Comparison of ENCODE assay signal across 8 mouse cellular contexts in genomic region chr1:105993196-105993595, GRCm38 (mm10). TPM values are rescaled to one million over a fixed set of nuclear protein-coding genes. Genes with fewer than 3 reads are reported as not detected.
DNase-seq lines count a peak whose midpoint lies in the region; ATAC-seq and TF ChIP-seq lines count a peak whose summit lies in the region.

No protein-coding gene starts in this region.

- no peaks in the 10 kb centered on the region for H3K9me3 ChIP-seq in megakaryocyte, embryonic 14.5 days
- no peaks in the 10 kb centered on the region for H3K9me3 ChIP-seq in forebrain, postnatal 0 days (ENCODE audit: low read length)
- no peaks in the 10 kb centered on the region for H3K9me3 ChIP-seq in stomach, embryonic 14.5 days (ENCODE audit: control insufficient read depth, low read depth, low read length)

- H3K4me1 ChIP-seq in megakaryocyte, embryonic 14.5 days, result peaks cover 57% of the 10 kb centered on the region
- peaks cover 9% of the 10 kb centered on the region for H3K4me1 ChIP-seq in brown adipose tissue, adult 24 weeks (ENCODE audit: control insufficient read depth, insufficient read depth, insufficient read length, low read length)
- peaks cover 10% of the 10 kb centered on the region for H3K4me1 ChIP-seq in forebrain, postnatal 0 days (ENCODE audit: insufficient read depth)
- peaks cover 13% of the 10 kb centered on the region for H3K4me1 ChIP-seq in lung, adult 2 months (ENCODE audit: control insufficient read depth, insufficient read depth, low read length)
- peaks cover 21% of the 10 kb centered on the region; the same call in 1 of the 2 replicates for H3K4me1 ChIP-seq in stomach, embryonic 14.5 days (ENCODE audit: control insufficient read depth, insufficient read depth, low read length)

- peak; percentile 13 for DNase-seq in forebrain, postnatal 0 days
- DNase-seq in kidney, adult 11 months, result peak; percentile 56
- DNase-seq in lung, adult 2 months, result peak; percentile 33
- no peak for DNase-seq in thymus, postnatal 14 days

- no peaks in the 10 kb centered on the region for H3K27me3 ChIP-seq in megakaryocyte, embryonic 14.5 days (replicated peaks)
- H3K27me3 ChIP-seq in forebrain, postnatal 0 days (ENCODE audit: insufficient read depth, low read length), result no peaks in the 10 kb centered on the region
- no peaks in the 10 kb centered on the region for H3K27me3 ChIP-seq in stomach, embryonic 14.5 days (ENCODE audit: control insufficient read depth, insufficient read depth, low read length)

- WGBS in forebrain, postnatal 0 days, result 2% methylated on average over 7 of the region's 7 CpGs
- 5% methylated on average over 7 of the region's 7 CpGs for WGBS in lung, adult 2 months
- WGBS in stomach, embryonic 14.5 days, result 9% methylated on average over 7 of the region's 7 CpGs

- no peak for TF ChIP-seq POLR2A in lung, adult 2 months (IDR thresholded peaks at IDR 0.05; ENCODE audit: borderline replicate concordance, extremely low read depth, low read depth, low read length)

- H3K9ac ChIP-seq in forebrain, postnatal 0 days, result peak overlapping the region; percentile 64; the same call in 1 of the 2 replicates
- peak overlapping the region; percentile 52 for H3K9ac ChIP-seq in stomach, embryonic 14.5 days (replicated peaks; ENCODE audit: low read depth, low read length)

- ATAC-seq in megakaryocyte, adult 5-6 weeks (ENCODE audit: poor library complexity, severe bottlenecking), result no peak
- ATAC-seq in forebrain, postnatal 0 days, result no peak
- no peak for ATAC-seq in stomach, embryonic 14.5 days (ENCODE audit: insufficient number of reproducible peaks, insufficient read depth, low FRiP score, low read depth)

- TF ChIP-seq CTCF in forebrain, postnatal 0 days (IDR thresholded peaks at IDR 0.05; ENCODE audit: low read depth), result no peak
- TF ChIP-seq CTCF in lung, adult 2 months (IDR thresholded peaks at IDR 0.05; ENCODE audit: insufficient read depth, low read length), result no peak

- H3K36me3 ChIP-seq in megakaryocyte, embryonic 14.5 days (replicated peaks; ENCODE audit: low read length), result peaks cover 4% of the 10 kb centered on the region
- no peaks in the 10 kb centered on the region for H3K36me3 ChIP-seq in forebrain, postnatal 0 days (ENCODE audit: insufficient read depth)
- H3K36me3 ChIP-seq in stomach, embryonic 14.5 days (ENCODE audit: control insufficient read depth, insufficient read depth, low read length), result no peaks in the 10 kb centered on the region

- peak overlapping the region; percentile 65 for H3K27ac ChIP-seq in brown adipose tissue, adult 24 weeks (replicated peaks; ENCODE audit: low read depth, low read length)
- H3K27ac ChIP-seq in forebrain, postnatal 0 days (ENCODE audit: low read depth, low read length), result no peak overlapping the region
- peak overlapping the region; percentile 18; the same call in 1 of the 2 replicates for H3K27ac ChIP-seq in stomach, embryonic 14.5 days (ENCODE audit: low read length)

- peak overlapping the region; percentile 97 for H3K4me2 ChIP-seq in forebrain, postnatal 0 days (ENCODE audit: low read depth)
- peak overlapping the region; percentile 95 for H3K4me2 ChIP-seq in stomach, embryonic 14.5 days (replicated peaks; ENCODE audit: low read depth, low read length)

- peak overlapping the region; percentile 99 for H3K4me3 ChIP-seq in megakaryocyte, embryonic 14.5 days (replicated peaks)
- H3K4me3 ChIP-seq in brown adipose tissue, adult 24 weeks (ENCODE audit: insufficient read depth, low read depth, low read length), result peak overlapping the region; percentile 94
- H3K4me3 ChIP-seq in forebrain, postnatal 0 days (ENCODE audit: low read depth, low read length), result peak overlapping the region; percentile 83
- peak overlapping the region; percentile 90 for H3K4me3 ChIP-seq in lung, adult 2 months (replicated peaks; ENCODE audit: extremely low read depth, low read depth, low read length)
- H3K4me3 ChIP-seq in stomach, embryonic 14.5 days (ENCODE audit: low read depth, low read length), result peak overlapping the region; percentile 68

RNA-seq across cellular contexts. Expression of gene Zcchc2, which starts 3.0 kb away (rescaled TPM):
- 3.8 and 5.2 TPM in 2 replicates for polyA plus RNA-seq in megakaryocyte, embryonic 14.5 days (2012; ENCODE audit: insufficient read depth, low replicate concordance)
- 24.7 and 25.8 TPM in 2 replicates for total RNA-seq in megakaryocyte, adult 5-6 weeks (2015)
- total RNA-seq in megakaryocyte, adult 5-6 weeks (2017), result 19.1 TPM in 2 replicates
- polyA plus RNA-seq in brown adipose tissue, adult 24 weeks (2012; ENCODE audit: insufficient read depth, insufficient read length, missing spikeins), result 10.2 and 12.1 TPM in 2 replicates
- total RNA-seq in forebrain, postnatal 0 days (2014; rRNA removed), result 11.8 and 14.2 TPM in 2 replicates
- polyA plus RNA-seq in forebrain, postnatal 0 days (2015; fragmentation: Nextera tagmentation; extraction: Ambion mirVana), result 1.4 and 2.0 TPM in 2 replicates
- 13.6 TPM in 2 replicates for polyA plus RNA-seq in lung, adult 2 months (2012; rRNA removed)
- polyA plus RNA-seq in stomach, embryonic 14.5 days (2014; fragmentation: Nextera tagmentation; extraction: Ambion mirVana), result 3.1 and 3.8 TPM in 2 replicates
